Mouse (Mus musculus) intestine, embryonic 15.5 days (tissue): Measurements from ENCODE around the gene Apoc4. TPM values are rescaled to one million over a fixed set of nuclear protein-coding genes. Genes with fewer than 3 reads are reported as not detected.

ENCODE experiments used
- ATAC-seq: fragments of 200-750 bp; cut with Nextera tagmentation; 2 replicates; pipeline ENCODE4 v1.8.0; 2017; ENCODE audit warnings: moderate TSS enrichment, moderate library complexity
- H3K27ac ChIP-seq: fragments of 300-500 bp; sonication (generic); 2 replicates; pipeline ENCODE4 v1.5.1; 2015; ENCODE audit warnings: mild to moderate bottlenecking, inconsistent platforms
- H3K27me3 ChIP-seq: fragments of 300-500 bp; sonication (generic); replicated peaks from 2 replicates; pipeline ENCODE4 v1.6.1; 2015; ENCODE audit warnings: inconsistent platforms
- H3K36me3 ChIP-seq: fragments of 300-500 bp; sonication (generic); 2 replicates; pipeline ENCODE4 v1.6.1; 2015; ENCODE audit warnings: inconsistent platforms
- H3K4me1 ChIP-seq: fragments of 300-500 bp; sonication (generic); replicated peaks from 2 replicates; pipeline ENCODE4 v1.6.1; 2015; ENCODE audit warnings: inconsistent platforms
- H3K4me2 ChIP-seq: fragments of 300-500 bp; sonication (generic); replicated peaks from 2 replicates; pipeline ENCODE4 v1.6.1; 2015; ENCODE audit warnings: mild to moderate bottlenecking, inconsistent platforms
- H3K4me3 ChIP-seq: fragments of 300-500 bp; sonication (generic); replicated peaks from 2 replicates; pipeline ENCODE4 v1.5.1; 2015; ENCODE audit warnings: inconsistent platforms
- H3K9ac ChIP-seq: fragments of 300-500 bp; sonication (generic); 2 replicates; pipeline ENCODE4 v1.6.1; 2015; ENCODE audit warnings: inconsistent platforms
- H3K9me3 ChIP-seq: fragments of 300-500 bp; sonication (generic); 2 replicates; pipeline ENCODE4 v1.6.1; 2016; ENCODE audit warnings: inconsistent platforms
- WGBS: fragments of 180-500 bp; shearing (Covaris S2); methylation state at CpG from one replicate; pipeline ENCODE4 v1.1.7; 2015; 5-methylcytosine and 5-hydroxymethylcytosine counted together
- polyA plus RNA-seq: library from polyadenylated mRNA; unstranded; fragments of >200 nt; fragmentation: Nextera tagmentation; extraction: Ambion mirVana; gene quantifications from 2 replicates; pipeline ENCODE4 v1.2.1, GENCODE M21; 2015

Apoc4 gene
- polyA plus RNA-seq, 1 experiment from 2014 or later = 4.7 TPM

DNA sequence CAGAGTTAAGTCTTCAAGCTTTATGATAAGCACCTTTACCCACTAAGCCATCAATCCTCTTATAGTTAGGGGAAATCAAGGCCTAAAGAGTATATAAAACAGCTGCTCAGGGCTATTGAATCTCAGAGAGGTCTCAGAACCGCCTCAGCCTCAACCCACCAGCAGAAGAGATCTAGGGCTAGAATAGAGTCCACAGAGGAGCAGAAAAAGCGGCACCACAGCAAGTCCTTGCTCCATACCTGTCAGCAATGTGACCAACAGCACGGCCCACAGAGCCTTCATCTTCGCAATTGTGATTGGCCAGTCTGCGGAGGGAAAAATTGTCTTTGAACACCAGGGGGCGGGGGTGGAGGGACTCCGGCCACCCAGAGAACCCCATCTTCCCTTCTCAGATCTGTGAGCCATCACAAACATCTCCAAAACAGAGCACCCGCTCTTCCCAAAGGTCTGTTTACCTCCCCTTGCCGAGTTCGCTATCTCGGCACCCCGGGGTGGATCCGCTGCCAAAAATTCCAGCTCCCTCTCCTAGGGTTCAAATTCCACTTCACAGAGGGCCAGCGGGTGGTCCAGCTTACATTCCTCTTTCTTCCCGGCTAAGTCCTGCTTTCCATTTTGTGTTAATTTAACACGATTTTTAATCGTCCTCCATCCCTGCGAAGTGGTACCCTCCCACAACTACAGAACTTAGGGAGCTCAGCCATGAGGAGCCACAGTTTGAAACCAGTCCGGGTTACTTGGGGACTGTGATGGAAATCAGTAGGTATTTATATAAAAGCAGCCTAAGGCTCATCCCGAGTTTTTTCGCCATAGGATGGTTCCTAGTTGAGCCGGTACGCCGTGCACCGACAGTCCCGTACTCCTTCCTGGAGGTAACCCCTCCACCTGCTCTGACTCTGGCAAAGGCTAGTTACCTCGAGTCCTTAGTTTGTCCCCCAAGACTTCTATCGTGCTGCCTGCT, 16.9 kb upstream of the Apoc4 start:
- no peak for ATAC-seq
- WGBS = 4% methylated on average over 28 of the region's 28 CpGs
- Histone ChIP-seq H3K27me3 (no peaks in the 10 kb centered on the region), H3K4me1 (peaks cover 56% of the 10 kb centered on the region), H3K36me3 (peaks cover 4% of the 10 kb centered on the region; the same call in 1 of the 2 replicates), H3K9ac (peak overlapping the region; percentile 46), H3K4me2 (peak overlapping the region; percentile 66), H3K4me3 (peak overlapping the region; percentile 32), H3K27ac (0 out of 2 replicates have a peak overlapping the region, but pooled peaks have one; percentile 1), H3K9me3 (no peaks in the 10 kb centered on the region)

GRCm38 (mm10) chr7:19696336-19696873, 15.1 kb upstream of the Apoc4 start:
- no peak overlapping the region for H3K27ac ChIP-seq
- WGBS = 95% methylated on average over 34 of the region's 34 CpGs
- peaks cover 58% of the 10 kb centered on the region for H3K4me1 ChIP-seq
- H3K27me3 ChIP-seq = no peaks in the 10 kb centered on the region
- H3K4me3 ChIP-seq = no peak overlapping the region
- H3K4me2 ChIP-seq = no peak overlapping the region
- no peaks in the 10 kb centered on the region for H3K9me3 ChIP-seq
- no peak for ATAC-seq
- H3K9ac ChIP-seq = no peak overlapping the region
- H3K36me3 ChIP-seq = no peaks in the 10 kb centered on the region

DNA sequence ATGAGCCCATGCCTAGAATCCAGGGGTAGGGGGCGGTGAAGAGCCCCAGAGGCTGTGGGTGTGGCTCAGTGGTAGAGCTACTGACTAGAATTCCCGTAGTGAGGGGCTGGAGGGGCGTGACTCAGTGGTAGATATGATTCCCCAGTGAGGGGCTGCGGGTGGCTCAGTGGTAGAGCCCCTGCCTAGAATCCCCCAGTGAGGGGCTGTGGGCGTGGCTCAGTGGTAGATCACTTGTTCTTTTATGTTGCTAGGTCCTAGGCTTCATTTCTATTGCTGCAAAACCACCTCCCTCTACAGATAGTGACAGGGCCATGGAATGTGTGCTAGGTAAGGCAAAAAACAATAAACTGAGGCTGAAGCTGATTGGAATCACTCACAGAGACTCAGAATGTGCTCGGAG, 14.6 kb upstream of the Apoc4 start:
- Histone ChIP-seq H3K4me3 (no peak overlapping the region), H3K36me3 (no peaks in the 10 kb centered on the region), H3K27me3 (no peaks in the 10 kb centered on the region), H3K27ac (no peak overlapping the region), H3K4me2 (no peak overlapping the region), H3K9ac (no peak overlapping the region), H3K9me3 (no peaks in the 10 kb centered on the region), H3K4me1 (peaks cover 55% of the 10 kb centered on the region)
- WGBS = 83% methylated on average over 6 of the region's 6 CpGs
- ATAC-seq = no peak

DNA sequence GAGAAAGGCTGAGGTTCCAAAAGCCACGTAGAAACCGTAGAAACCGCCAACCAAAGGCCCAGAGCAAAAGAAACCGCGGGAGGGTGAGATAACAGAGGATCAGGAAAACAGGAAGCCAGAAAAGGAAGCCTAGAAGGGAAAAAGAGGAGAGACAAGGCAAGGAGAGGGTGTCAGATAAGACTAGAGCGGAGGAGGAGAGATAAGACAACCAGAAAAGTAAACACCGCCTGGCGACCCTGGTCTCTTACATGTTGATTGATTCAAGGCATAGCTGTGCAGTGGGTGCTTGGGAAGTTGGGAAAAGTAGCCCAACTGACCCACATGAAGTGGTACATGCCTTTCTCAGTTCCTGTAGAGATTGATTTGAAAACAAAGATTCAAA, 13.9 kb upstream of the Apoc4 start:
- Histone ChIP-seq H3K4me1 (peaks cover 49% of the 10 kb centered on the region), H3K27me3 (no peaks in the 10 kb centered on the region), H3K9ac (no peak overlapping the region), H3K9me3 (no peaks in the 10 kb centered on the region), H3K27ac (peak overlapping the region; percentile 45), H3K36me3 (no peaks in the 10 kb centered on the region), H3K4me3 (no peak overlapping the region), H3K4me2 (0 out of 2 replicates have a peak overlapping the region, but pooled peaks have one; percentile 11)
- 15% methylated on average over 8 of the region's 8 CpGs for WGBS
- no peak for ATAC-seq

- Histone ChIP-seq H3K9me3 (no peaks in the 10 kb centered on the region), H3K4me2 (0 out of 2 replicates have a peak overlapping the region, but pooled peaks have one; percentile 11), H3K36me3 (no peaks in the 10 kb centered on the region), H3K9ac (no peak overlapping the region), H3K27ac (peak overlapping the region; percentile 45), H3K4me1 (peaks cover 47% of the 10 kb centered on the region), H3K27me3 (no peaks in the 10 kb centered on the region), H3K4me3 (no peak overlapping the region)
- no peak for ATAC-seq
- WGBS = 72% methylated on average over 10 of the region's 10 CpGs
These were observed 13.3 kb upstream of the Apoc4 start for GRCm38 (mm10) chr7:19694336-19695212.

GRCm38 (mm10) chr7:19693421-19693820, 12.1 kb upstream of the Apoc4 start:
- Histone ChIP-seq H3K4me3 (no peak overlapping the region), H3K27ac (peak overlapping the region; percentile 28; the same call in 1 of the 2 replicates), H3K4me2 (no peak overlapping the region), H3K36me3 (no peaks in the 10 kb centered on the region), H3K4me1 (peaks cover 36% of the 10 kb centered on the region), H3K27me3 (no peaks in the 10 kb centered on the region), H3K9me3 (no peaks in the 10 kb centered on the region), H3K9ac (no peak overlapping the region)
- ATAC-seq = peak; percentile 48
- WGBS = 21% methylated on average over 10 of the region's 10 CpGs

GRCm38 (mm10) chr7:19691873-19692865, 10.9 kb upstream of the Apoc4 start, which contains the start of gene Apoc1:
Gene Apoc1, minus strand, starts transcription at chr7:19692660.
- H3K9ac ChIP-seq = no peak within 1 kb of the TSS
- no peaks in the 10 kb centered on the region for H3K9me3 ChIP-seq
- no peak within 1 kb of the TSS for H3K4me3 ChIP-seq
- H3K4me1 ChIP-seq = peaks cover 30% of the 10 kb centered on the region
- peak within 1 kb of the TSS; percentile 28; the same call in 1 of the 2 replicates for H3K27ac ChIP-seq
- H3K4me2 ChIP-seq = peak within 1 kb of the TSS; percentile 6; the same call in 1 of the 2 replicates
- WGBS = 44% methylated on average over 28 of the region's 28 CpGs
- ATAC-seq = peak; percentile 45
- H3K36me3 ChIP-seq = no peaks in the 10 kb centered on the region
- H3K27me3 ChIP-seq = no peaks in the 10 kb centered on the region

- Histone ChIP-seq H3K27ac (no peak overlapping the region), H3K9ac (no peak overlapping the region), H3K4me2 (peak overlapping the region; percentile 6; the same call in 1 of the 2 replicates), H3K27me3 (no peaks in the 10 kb centered on the region), H3K4me1 (peaks cover 30% of the 10 kb centered on the region), H3K4me3 (no peak overlapping the region), H3K36me3 (no peaks in the 10 kb centered on the region), H3K9me3 (no peaks in the 10 kb centered on the region)
- no peak for ATAC-seq
- 70% methylated on average over 6 of the region's 6 CpGs for WGBS
These were observed 10.2 kb upstream of the Apoc4 start for GRCm38 (mm10) chr7:19691434-19691833.

GRCm38 (mm10) chr7:19690845-19691244, 9.6 kb upstream of the Apoc4 start:
- Histone ChIP-seq H3K36me3 (no peaks in the 10 kb centered on the region), H3K9ac (no peak overlapping the region), H3K9me3 (no peaks in the 10 kb centered on the region), H3K4me3 (no peak overlapping the region), H3K4me2 (no peak overlapping the region), H3K27me3 (no peaks in the 10 kb centered on the region), H3K27ac (no peak overlapping the region), H3K4me1 (peaks cover 30% of the 10 kb centered on the region)
- 81% methylated on average over 4 of the region's 4 CpGs for WGBS
- no peak for ATAC-seq

DNA sequence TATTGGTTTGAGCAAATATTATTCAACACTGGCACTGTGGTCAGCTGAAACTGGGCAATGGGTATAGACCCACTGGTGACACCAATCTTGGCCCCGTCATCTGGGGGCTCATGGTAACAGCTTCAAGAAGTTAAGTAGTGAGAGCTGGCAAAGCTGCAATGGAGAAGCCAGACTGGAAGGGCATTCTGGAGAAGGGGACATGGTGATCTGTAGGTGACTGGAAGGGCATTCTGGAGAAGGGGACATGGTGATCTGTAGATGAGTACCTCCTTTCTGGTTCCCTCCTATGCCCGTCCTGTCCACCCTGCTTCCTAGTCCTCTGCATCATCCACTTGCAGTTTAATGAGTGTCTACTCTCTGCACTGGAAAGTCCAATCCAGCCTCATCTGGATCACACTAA, 7.3 kb upstream of the Apoc4 start:
- H3K9me3 ChIP-seq = no peaks in the 10 kb centered on the region
- no peak overlapping the region for H3K9ac ChIP-seq
- peaks cover 15% of the 10 kb centered on the region for H3K4me1 ChIP-seq
- no peak for ATAC-seq
- no peaks in the 10 kb centered on the region for H3K36me3 ChIP-seq
- 89% methylated on average over 2 of the region's 2 CpGs for WGBS
- no peak overlapping the region for H3K4me2 ChIP-seq
- H3K27ac ChIP-seq = no peak overlapping the region
- no peak overlapping the region for H3K4me3 ChIP-seq
- no peaks in the 10 kb centered on the region for H3K27me3 ChIP-seq

GRCm38 (mm10) chr7:19688101-19688500, 6.8 kb upstream of the Apoc4 start:
- H3K27ac ChIP-seq = no peak overlapping the region
- H3K36me3 ChIP-seq = no peaks in the 10 kb centered on the region
- H3K9me3 ChIP-seq = no peaks in the 10 kb centered on the region
- no peaks in the 10 kb centered on the region for H3K27me3 ChIP-seq
- no peak overlapping the region for H3K4me3 ChIP-seq
- H3K4me2 ChIP-seq = no peak overlapping the region
- WGBS = 92% methylated on average over 10 of the region's 10 CpGs
- peaks cover 10% of the 10 kb centered on the region for H3K4me1 ChIP-seq
- no peak overlapping the region for H3K9ac ChIP-seq
- no peak for ATAC-seq
